Mouse (Mus musculus): Measurements from ENCODE around the gene Dvl3.

- no peak for TF ChIP-seq CTCF (IDR thresholded peaks at IDR 0.05; ENCODE audit: insufficient read depth, low read depth, low read length)
- TF ChIP-seq POLR2A (IDR thresholded peaks at IDR 0.05; ENCODE audit: insufficient read depth, low read depth, low read length): no peak
These were observed 28.6 kb upstream of the Dvl3 start for GRCm38 (mm10) chr16:20488151-20488550.
